Mouse (Mus musculus) kidney, embryonic 16.5 days (tissue): Measurements from ENCODE around the gene Olfr1181. TPM values are rescaled to one million over a fixed set of nuclear protein-coding genes. Genes with fewer than 3 reads are reported as not detected.
"Not testable (repeated sequence)": the region's sequence is repeated elsewhere in the genome, so short reads cannot be mapped to it uniquely, and the experiment has no call there.

Experiments
- ATAC-seq: fragments of 200-750 bp; cut with Nextera tagmentation; 2 replicates; pipeline ENCODE4 v1.8.0; 2017; ENCODE audit warnings: moderate TSS enrichment; ENCODE audit not compliant: low FRiP score, low TSS enrichment
- H3K27ac ChIP-seq: fragments of 300-500 bp; sonication (generic); 2 replicates; pipeline ENCODE4 v1.5.1; 2014; ENCODE audit warnings: low read length
- H3K27me3 ChIP-seq: fragments of 300-500 bp; sonication (generic); 2 replicates; pipeline ENCODE4 v1.6.1; 2014; ENCODE audit warnings: low read length, control low read depth, mixed read lengths; ENCODE audit not compliant: insufficient read depth
- H3K36me3 ChIP-seq: fragments of 300-500 bp; sonication (generic); 2 replicates; pipeline ENCODE4 v1.6.1; 2014; ENCODE audit warnings: low read length, control low read depth, mixed read lengths; ENCODE audit not compliant: insufficient read depth
- H3K4me1 ChIP-seq: fragments of 300-500 bp; sonication (generic); 2 replicates; pipeline ENCODE4 v1.6.1; 2014; ENCODE audit warnings: low read length, control low read depth, mixed read lengths; ENCODE audit not compliant: insufficient read depth
- H3K4me2 ChIP-seq: fragments of 300-500 bp; sonication (generic); replicated peaks from 2 replicates; pipeline ENCODE4 v1.6.1; 2014; ENCODE audit warnings: low read depth, low read length
- H3K4me3 ChIP-seq: fragments of 300-500 bp; sonication (generic); 2 replicates; pipeline ENCODE4 v1.5.1; 2014; ENCODE audit warnings: mild to moderate bottlenecking, low read length
- H3K9ac ChIP-seq: fragments of 300-500 bp; sonication (generic); replicated peaks from 2 replicates; pipeline ENCODE4 v1.6.1; 2014; ENCODE audit warnings: low read length
- H3K9me3 ChIP-seq: fragments of 300-500 bp; sonication (generic); 2 replicates; pipeline ENCODE4 v1.6.1; 2016; ENCODE audit warnings: low read length, control low read depth
- WGBS: fragments of 180-500 bp; shearing (Covaris S2); extraction: QIAGEN DNeasy Blood & Tissue Kit; methylation state at CpG from one replicate; pipeline ENCODE4 v1.1.7; 2014; 5-methylcytosine and 5-hydroxymethylcytosine counted together
- polyA plus RNA-seq: library from polyadenylated mRNA; unstranded; fragments of >200 nt; fragmentation: Nextera tagmentation; extraction: Ambion mirVana; gene quantifications from 2 replicates; pipeline ENCODE4 v1.2.1, GENCODE M21; 2015

Gene Olfr1181
- not detected in 2 replicates for polyA plus RNA-seq

DNA sequence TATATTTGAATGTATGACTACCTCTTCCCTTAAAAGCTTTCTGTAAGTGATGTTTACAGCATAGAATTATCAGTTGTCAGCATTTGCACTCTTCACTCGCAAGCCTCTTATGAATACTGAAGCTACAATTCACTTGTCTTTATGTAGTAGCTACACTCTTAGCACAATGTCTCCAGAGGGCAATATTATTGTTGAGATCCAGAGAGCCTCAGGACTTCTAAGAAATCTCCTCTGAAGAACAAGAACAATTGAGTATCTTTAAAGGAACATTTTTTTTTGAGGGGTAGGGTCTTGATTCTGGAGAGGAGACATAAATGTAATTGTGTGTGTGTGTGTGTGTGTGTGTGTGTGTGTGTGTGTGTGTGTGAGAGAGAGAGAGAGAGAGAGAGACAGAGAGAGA lies at the start of gene Olfr1181:
TSS of gene Olfr1181 (minus strand) at position 101 of the 400 bp plus-strand sequence.
- no peaks in the 10 kb centered on the region for H3K4me1 ChIP-seq

DNA sequence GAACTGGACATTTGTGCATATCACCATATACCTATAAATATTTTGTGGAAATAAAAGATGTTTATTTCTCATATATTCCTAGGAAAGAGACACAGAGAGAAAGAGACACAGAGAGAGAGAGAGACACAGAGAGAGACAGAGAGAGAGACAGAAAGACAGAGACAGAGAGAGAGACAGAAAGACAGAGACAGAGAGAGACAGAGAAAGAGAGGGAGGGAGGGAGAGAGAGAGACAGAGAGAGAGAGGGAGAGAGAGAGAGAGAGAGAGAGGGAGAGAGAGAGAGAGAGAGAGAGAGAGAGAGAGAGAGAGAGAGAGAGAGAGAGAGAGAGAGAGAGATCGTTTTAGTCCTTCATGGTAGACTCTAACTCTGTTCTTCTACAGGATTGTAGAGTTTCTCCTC lies 28.6 kb upstream of the Olfr1181 start, which contains the start of gene Olfr1183:
TSS of gene Olfr1183 (plus strand) at position 301 of the 400 bp plus-strand sequence.
- H3K9ac ChIP-seq, ATAC-seq, H3K4me3 ChIP-seq, H3K9me3 ChIP-seq, H3K36me3 ChIP-seq, H3K4me2 ChIP-seq, H3K4me1 ChIP-seq, H3K27ac ChIP-seq, H3K27me3 ChIP-seq: not testable (repeated sequence)
- 92% methylated on average over 1 of the region's 1 CpGs for WGBS

More for the DNA sequence above, at the start of gene Olfr1181:
- Histone ChIP-seq H3K36me3 (no peaks in the 10 kb centered on the region), H3K9ac (no peak within 1 kb of the TSS), H3K27me3 (no peaks in the 10 kb centered on the region), H3K27ac (no peak within 1 kb of the TSS), H3K9me3 (no peaks in the 10 kb centered on the region), H3K4me2 (no peak within 1 kb of the TSS), H3K4me3 (no peak within 1 kb of the TSS)
- 83% methylated on average over 1 of the region's 1 CpGs for WGBS
- no peak for ATAC-seq

GRCm38 (mm10) chr2:88449031-88449430 lies 23.1 kb upstream of the Olfr1181 start, which contains the start of gene Gm13757:
Gene Gm13757 (minus strand): TSS chr2:88449131.
- no peak for ATAC-seq
- WGBS, result 85% methylated on average over 1 of the region's 1 CpGs
- Histone ChIP-seq H3K4me2 (no peak within 1 kb of the TSS), H3K27ac (no peak within 1 kb of the TSS), H3K36me3 (no peaks in the 10 kb centered on the region), H3K4me1 (no peaks in the 10 kb centered on the region), H3K9me3 (no peaks in the 10 kb centered on the region), H3K27me3 (no peaks in the 10 kb centered on the region), H3K4me3 (no peak within 1 kb of the TSS), H3K9ac (no peak within 1 kb of the TSS)

GRCm38 (mm10) chr2:88419051-88419450 lies 6.9 kb downstream of the Olfr1181 start, which contains the start of gene Olfr1180:
Gene Olfr1180 (minus strand): TSS chr2:88419151.
- no peaks in the 10 kb centered on the region for H3K36me3 ChIP-seq
- no peak within 1 kb of the TSS for H3K9ac ChIP-seq
- H3K27me3 ChIP-seq, result no peaks in the 10 kb centered on the region
- WGBS, result 64% methylated on average over 2 of the region's 2 CpGs
- no peak within 1 kb of the TSS for H3K4me3 ChIP-seq
- no peak within 1 kb of the TSS for H3K4me2 ChIP-seq
- no peaks in the 10 kb centered on the region for H3K9me3 ChIP-seq
- no peaks in the 10 kb centered on the region for H3K4me1 ChIP-seq
- no peak within 1 kb of the TSS for H3K27ac ChIP-seq
- no peak for ATAC-seq

DNA sequence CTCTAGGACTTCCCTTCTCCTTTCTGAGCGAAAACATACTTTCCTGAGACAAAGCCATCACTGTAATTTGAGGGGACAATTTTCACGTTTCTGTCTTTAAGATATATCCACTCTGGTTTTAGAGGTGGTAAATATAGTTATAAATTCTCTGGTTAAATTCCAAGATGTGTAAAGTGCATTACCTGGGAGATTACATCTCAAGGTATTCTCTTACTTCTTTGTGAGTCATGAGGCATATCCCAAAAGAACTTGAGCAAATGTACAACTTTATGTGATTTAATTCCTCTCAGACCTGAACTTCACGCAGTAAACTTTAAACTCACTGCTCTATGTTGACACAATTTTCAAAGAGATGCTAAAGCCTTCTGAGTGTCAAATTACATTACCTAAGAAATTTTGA lies 19.6 kb downstream of the Olfr1181 start, which contains the start of gene Olfr1179:
TSS of gene Olfr1179 (minus strand) at position 101 of the 400 bp plus-strand sequence.
- ATAC-seq, result no peak
- no peak within 1 kb of the TSS for H3K4me3 ChIP-seq
- H3K4me2 ChIP-seq, result no peak within 1 kb of the TSS
- no peaks in the 10 kb centered on the region for H3K27me3 ChIP-seq
- H3K9ac ChIP-seq, result no peak within 1 kb of the TSS
- no peak within 1 kb of the TSS for H3K27ac ChIP-seq
- no peaks in the 10 kb centered on the region for H3K36me3 ChIP-seq
- WGBS, result 80% methylated on average over 3 of the region's 3 CpGs
- no peaks in the 10 kb centered on the region for H3K9me3 ChIP-seq
- no peaks in the 10 kb centered on the region for H3K4me1 ChIP-seq

GRCm38 (mm10) chr2:88386762-88387161 lies 39.2 kb downstream of the Olfr1181 start, which contains the start of gene Olfr1178:
Gene Olfr1178 (plus strand): TSS chr2:88387062.
- Histone ChIP-seq H3K4me3 (no peak within 1 kb of the TSS), H3K9ac (no peak within 1 kb of the TSS), H3K9me3 (no peaks in the 10 kb centered on the region), H3K4me1 (no peaks in the 10 kb centered on the region), H3K27ac (no peak within 1 kb of the TSS), H3K36me3 (no peaks in the 10 kb centered on the region), H3K4me2 (no peak within 1 kb of the TSS), H3K27me3 (no peaks in the 10 kb centered on the region)
- 87% methylated on average over 1 of the region's 1 CpGs for WGBS
- ATAC-seq, result no peak

Other genes starting within 250 kb of the Olfr1181 start
- gene Olfr1168, start 244.3 kb downstream of the Olfr1181 start, polyA plus RNA-seq, result not detected in 2 replicates
- not detected in 2 replicates for gene Olfr1170, start 197.8 kb downstream of the Olfr1181 start, polyA plus RNA-seq
- gene Olfr1173, start 146.3 kb downstream of the Olfr1181 start, polyA plus RNA-seq, result not detected in 2 replicates
- gene Olfr1174-ps, start 111.0 kb downstream of the Olfr1181 start, polyA plus RNA-seq, result not detected in 2 replicates
- not detected in 2 replicates for gene Olfr1175-ps, start 99.0 kb downstream of the Olfr1181 start, polyA plus RNA-seq
- not detected in 2 replicates for gene Olfr1176, start 89.5 kb downstream of the Olfr1181 start, polyA plus RNA-seq
- not detected in 2 replicates for gene Olfr1177-ps, start 79.7 kb downstream of the Olfr1181 start, polyA plus RNA-seq
- gene Olfr1178, start 39.1 kb downstream of the Olfr1181 start, polyA plus RNA-seq, result not detected in 2 replicates
- not detected in 2 replicates for gene Olfr1179, start 19.7 kb downstream of the Olfr1181 start, polyA plus RNA-seq
- not detected in 2 replicates for gene Olfr1180, start 7.0 kb downstream of the Olfr1181 start, polyA plus RNA-seq
- not detected in 2 replicates for gene Gm13757, start 23.0 kb upstream of the Olfr1181 start, polyA plus RNA-seq
- gene Olfr1183, start 28.7 kb upstream of the Olfr1181 start, polyA plus RNA-seq, result not detected in 2 replicates
- gene Olfr1184, start 57.4 kb upstream of the Olfr1181 start, polyA plus RNA-seq, result not detected in 2 replicates
- gene Olfr1185-ps1, start 67.1 kb upstream of the Olfr1181 start, polyA plus RNA-seq, result not detected in 2 replicates
- gene Olfr1186, start 92.4 kb upstream of the Olfr1181 start, polyA plus RNA-seq, result not detected in 2 replicates
- gene Olfr1188, start 130.8 kb upstream of the Olfr1181 start, polyA plus RNA-seq, result not detected in 2 replicates
- gene Olfr1189, start 160.3 kb upstream of the Olfr1181 start, polyA plus RNA-seq, result not detected in 2 replicates
- not detected in 2 replicates for gene Olfr1191-ps1, start 214.4 kb upstream of the Olfr1181 start, polyA plus RNA-seq
- not detected in 2 replicates for gene Olfr1192-ps1, start 222.3 kb upstream of the Olfr1181 start, polyA plus RNA-seq
- gene Olfr1193, start 249.5 kb upstream of the Olfr1181 start, polyA plus RNA-seq, result not detected in 2 replicates